Mouse (Mus musculus) heart, postnatal 14 days (tissue): ENCODE measurements at regions not wholly inside any gene's neighbourhood (a gene's known extent, or its start where the extent isn't known, plus 50 kb on each side); places are given as distances from the start of the nearest gene placed in this dataset.

Experiments
- DNase-seq, 2 experiments: peaks; one replicate each; pipeline ENCODE4 v3.0.0; 2021 to 2022
- intact Hi-C: fragments of 180-260 bp; cut with DNase I; formaldehyde crosslinking; loops from one replicate; pipeline ENCODE4 v1.15.1; 2025

GRCm38 (mm10) chr10:118087570-118088340 lies 53.9 kb upstream of the Mdm1 start:
- no peak for DNase-seq
- intact Hi-C loops, result no loop called here

- intact Hi-C loops, result no loop called here
- DNase-seq, result no peak
These were observed 53.1 kb upstream of the Mdm1 start for GRCm38 (mm10) chr10:118088499-118088898.

DNA sequence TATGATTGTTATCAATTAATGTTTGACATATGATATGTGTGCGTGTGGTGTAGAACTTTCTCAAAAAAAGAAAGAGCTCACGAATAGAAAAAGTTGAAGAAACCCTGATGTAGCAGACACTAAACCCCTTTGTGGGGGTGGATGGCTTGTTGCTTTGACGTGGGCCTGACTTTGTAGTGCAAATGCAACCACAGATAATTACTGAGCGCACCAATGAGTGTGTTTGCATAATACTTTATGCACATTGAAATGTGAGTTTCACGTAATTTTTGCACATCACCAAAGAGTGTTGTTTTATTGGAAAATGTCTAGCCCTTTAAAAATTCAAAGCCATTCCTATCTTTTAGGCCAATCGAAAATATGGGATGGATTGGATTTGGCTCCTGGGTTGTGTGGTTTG lies 51.7 kb upstream of the Mdm1 start:
- intact Hi-C loops, result no loop called here
- DNase-seq, result no peak

GRCm38 (mm10) chr10:118091476-118091875 lies 50.1 kb upstream of the Mdm1 start:
- intact Hi-C loops, result no loop called here
- DNase-seq, result no peak
